Mouse (Mus musculus): ENCODE results near the gene Spock1. TPM values are rescaled to one million over a fixed set of nuclear protein-coding genes. Genes with fewer than 3 reads are reported as not detected.

Spock1 gene
- total and polyA plus RNA-seq, 3 experiments, result not detected

DNA sequence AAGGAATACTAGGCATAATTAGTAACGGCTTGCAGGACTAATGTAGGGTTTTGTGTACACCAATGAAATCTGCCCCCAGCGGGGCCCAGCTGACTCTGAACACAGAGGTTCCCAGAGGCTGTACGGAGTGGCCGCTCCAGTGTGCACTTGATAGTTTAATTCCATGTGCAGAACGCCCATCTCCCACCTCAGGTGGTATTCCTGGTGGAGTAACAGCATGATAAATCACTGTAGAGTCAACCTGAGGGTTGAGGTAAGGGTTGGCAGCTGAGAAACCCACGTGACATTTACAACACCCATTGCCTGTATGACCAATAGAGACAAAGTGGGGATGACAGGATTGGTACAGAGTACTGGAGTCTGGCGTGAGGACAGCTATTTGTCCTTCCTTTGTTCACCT, 505.7 kb downstream of the Spock1 start:
- no peaks in the 10 kb centered on the region for H3K4me1 ChIP-seq (ENCODE audit: control insufficient read depth in 1 of 2, insufficient read depth in 2 of 2)
- no peak overlapping the region for H3K9ac ChIP-seq (ENCODE audit: insufficient read depth, low read depth)
- no peak overlapping the region for H3K4me2 ChIP-seq (ENCODE audit: insufficient read depth, low read depth, poor library complexity, severe bottlenecking)
- dilution Hi-C loops (cut with MboI; ENCODE audit: extremely low pct_ligation_motif_present, extremely low pct_unique_long_range_greater_than_20kb, low sequenced_read_pairs), result no loop called here
- in situ Hi-C loops (cut with MboI; ENCODE audit: low pct_ligation_motif_present, low pct_unique_long_range_greater_than_20kb, low sequenced_read_pairs), result no loop called here
- no peaks in the 10 kb centered on the region for H3K36me3 ChIP-seq (replicated peaks in 1 of 2; ENCODE audit: control insufficient read depth in 1 of 2, insufficient read depth in 1 of 2, low read length in 1 of 2)
- H3K4me3 ChIP-seq (replicated peaks in 1 of 3; ENCODE audit: low read depth in 2 of 3, low read length in 2 of 3, poor library complexity in 1 of 3), result no peak overlapping the region
- no peaks in the 10 kb centered on the region for H3K27me3 ChIP-seq (replicated peaks)
- H3K27ac ChIP-seq (ENCODE audit: insufficient read depth, low read depth), result no peak overlapping the region
- DNase-seq (ENCODE audit: extremely low read depth), result no peak
- TF ChIP-seq JUN (IDR thresholded peaks at IDR 0.05; ENCODE audit: insufficient read depth, low read depth, low read length) (no peak), MAFK (IDR thresholded peaks at IDR 0.05; ENCODE audit: insufficient replicate concordance, low read length) (no peak), NRF1 (IDR thresholded peaks at IDR 0.05; ENCODE audit: low read depth, low read length) (no peak), PAX5 (IDR thresholded peaks at IDR 0.05; ENCODE audit: low read length) (no peak)
- no peaks in the 10 kb centered on the region for H3K79me2 ChIP-seq (replicated peaks; ENCODE audit: control insufficient read depth, extremely low read depth, insufficient read depth, poor library complexity, severe bottlenecking)
- peaks cover 63% of the 10 kb centered on the region for H3K9me3 ChIP-seq (replicated peaks; ENCODE audit: low read length)

DNA sequence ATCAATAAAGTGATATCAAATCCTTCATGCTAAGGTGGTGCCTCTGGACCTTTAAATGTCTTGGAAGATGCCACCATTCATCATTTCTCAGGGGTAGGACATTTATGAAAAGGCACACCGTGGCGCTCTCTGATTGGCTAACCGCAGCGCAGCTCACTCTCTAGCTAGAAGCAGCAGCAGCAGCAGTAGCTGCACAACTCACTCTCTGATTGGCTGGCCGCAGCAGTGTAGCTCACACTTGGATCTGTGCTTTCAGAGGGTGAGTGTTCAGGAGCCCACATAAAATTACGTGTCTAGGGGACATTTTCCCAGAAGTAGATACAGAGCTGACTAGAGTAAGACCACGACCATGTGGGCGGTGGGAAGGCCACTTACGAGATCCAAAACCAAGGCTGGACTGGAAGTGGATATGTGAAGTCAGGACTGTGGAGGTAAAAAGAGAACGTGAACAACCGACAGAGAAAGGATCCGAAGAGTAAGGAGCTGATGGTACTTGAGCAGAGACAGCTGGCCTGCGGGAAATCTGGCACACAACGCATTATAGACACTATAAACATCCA, 535.9 kb downstream of the Spock1 start:
- H3K9me3 ChIP-seq (replicated peaks; ENCODE audit: low read length), result peaks cover 66% of the 10 kb centered on the region
- no peaks in the 10 kb centered on the region for H3K79me2 ChIP-seq (replicated peaks; ENCODE audit: control insufficient read depth, extremely low read depth, insufficient read depth, poor library complexity, severe bottlenecking)
- no peak overlapping the region for H3K4me3 ChIP-seq (replicated peaks in 1 of 3; ENCODE audit: low read depth in 2 of 3, low read length in 2 of 3, poor library complexity in 1 of 3)
- dilution Hi-C loops (cut with MboI; ENCODE audit: extremely low pct_ligation_motif_present, extremely low pct_unique_long_range_greater_than_20kb, low sequenced_read_pairs) (no loop called here), in situ Hi-C loops (cut with MboI; ENCODE audit: low pct_ligation_motif_present, low pct_unique_long_range_greater_than_20kb, low sequenced_read_pairs) (no loop called here)
- TF ChIP-seq RCOR1 (conservative IDR thresholded peaks at IDR 0.05; ENCODE audit: low read depth, low read length) (no peak), E2F4 (IDR thresholded peaks at IDR 0.05; ENCODE audit: insufficient replicate concordance, low read depth, low read length) (no peak), POLR2AphosphoS2 (IDR thresholded peaks at IDR 0.05; ENCODE audit: low read depth, low read length) (no peak), ELF1 (IDR thresholded peaks at IDR 0.05; ENCODE audit: low read depth, low read length) (no peak), NELFE (IDR thresholded peaks at IDR 0.05; ENCODE audit: low read depth, low read length) (no peak), SMC3 (IDR thresholded peaks at IDR 0.05; ENCODE audit: low read depth, low read length) (no peak), IRF4 (IDR thresholded peaks at IDR 0.05; ENCODE audit: low read depth, low read length) (no peak), ZNF384 (IDR thresholded peaks at IDR 0.05; ENCODE audit: low read depth, low read length) (no peak), TCF12 (IDR thresholded peaks at IDR 0.05; ENCODE audit: low read depth, low read length) (no peak), HCFC1 (IDR thresholded peaks at IDR 0.05; ENCODE audit: low read depth, low read length) (no peak), UBTF (IDR thresholded peaks at IDR 0.05; ENCODE audit: low read depth, low read length) (no peak), ZC3H11A (IDR thresholded peaks at IDR 0.05; ENCODE audit: low read depth, low read length) (no peak), JUN (IDR thresholded peaks at IDR 0.05; ENCODE audit: insufficient read depth, low read depth, low read length) (no peak)
- H3K4me2 ChIP-seq (ENCODE audit: insufficient read depth, low read depth, poor library complexity, severe bottlenecking), result no peak overlapping the region
- DNase-seq (ENCODE audit: extremely low read depth), result no peak
- no peak overlapping the region for H3K9ac ChIP-seq (ENCODE audit: insufficient read depth, low read depth)
- H3K4me1 ChIP-seq (ENCODE audit: control insufficient read depth in 1 of 2, insufficient read depth in 2 of 2), result no peaks in the 10 kb centered on the region
- no peaks in the 10 kb centered on the region for H3K27me3 ChIP-seq (replicated peaks)
- no peak overlapping the region for H3K27ac ChIP-seq (ENCODE audit: insufficient read depth, low read depth)
- H3K36me3 ChIP-seq (replicated peaks in 1 of 2; ENCODE audit: control insufficient read depth in 1 of 2, insufficient read depth in 1 of 2, low read length in 1 of 2), result no peaks in the 10 kb centered on the region

Other genes with a start within 250 kb of the Spock1 start
- gene Klhl3, start 205.3 kb upstream of the Spock1 start, total RNA-seq (2012; rRNA removed), result not detected in 2 replicates
- gene Klhl3, start 205.3 kb upstream of the Spock1 start, total RNA-seq (2014; rRNA removed), result not detected in 2 replicates
- not detected in 2 replicates for gene Klhl3, start 205.3 kb upstream of the Spock1 start, polyA plus RNA-seq (2012; ENCODE audit: insufficient read length, low read depth)
- gene Hnrnpa0, start 220.2 kb upstream of the Spock1 start, total RNA-seq (2012; rRNA removed), result 104 and 121 TPM in 2 replicates
- gene Hnrnpa0, start 220.2 kb upstream of the Spock1 start, total RNA-seq (2014; rRNA removed), result 124 and 126 TPM in 2 replicates
- 125 and 139 TPM in 2 replicates for gene Hnrnpa0, start 220.2 kb upstream of the Spock1 start, polyA plus RNA-seq (2012; ENCODE audit: insufficient read length, low read depth)
- gene Idnk, start 249.3 kb upstream of the Spock1 start, total RNA-seq (2012; rRNA removed), result 31.7 and 32.0 TPM in 2 replicates
- gene Idnk, start 249.3 kb upstream of the Spock1 start, total RNA-seq (2014; rRNA removed), result 24.2 and 25.5 TPM in 2 replicates
- gene Idnk, start 249.3 kb upstream of the Spock1 start, polyA plus RNA-seq (2012; ENCODE audit: insufficient read length, low read depth), result 45.0 and 47.1 TPM in 2 replicates